Mouse (Mus musculus): ENCODE measurements around the gene Glb1l3. TPM values are rescaled to one million over a fixed set of nuclear protein-coding genes. Genes with fewer than 3 reads are reported as not detected.

The Glb1l3 gene
- not detected for total RNA-seq (2023)

DNA sequence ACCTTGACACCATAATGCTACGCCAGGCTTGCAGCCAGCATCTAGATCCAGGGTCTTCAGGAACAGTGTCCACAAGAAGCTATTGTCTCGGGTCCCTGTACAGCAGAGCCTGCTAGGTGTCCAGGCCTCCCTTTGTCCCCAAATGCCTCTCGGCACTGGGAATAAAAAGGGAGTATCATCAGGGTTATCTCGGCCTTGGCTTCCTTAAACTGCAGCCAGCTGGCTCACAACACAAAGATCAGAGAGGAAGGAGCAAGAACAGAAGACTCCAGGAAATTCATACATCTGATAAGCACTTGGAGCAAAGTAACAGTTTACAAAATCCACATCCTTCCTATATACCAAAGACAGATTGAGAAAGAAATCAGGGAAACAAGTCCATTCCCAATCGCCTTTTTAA, at the start of gene Glb1l3:
Gene Glb1l3, minus strand, starts transcription at position 140 of the 400 bp plus-strand sequence.

GRCm38 (mm10) chr9:26805935-26806666, 54.6 kb downstream of the Glb1l3 start, which contains the start of gene Glb1l2:
Gene Glb1l2, minus strand, starts transcription at chr9:26806468.

Other genes starting within 250 kb of the Glb1l3 start
- not detected for gene B3gat1, start 127.2 kb downstream of the Glb1l3 start, total RNA-seq (2023)
- not detected for gene Glb1l2, start 54.4 kb downstream of the Glb1l3 start, total RNA-seq (2023)
- not detected for gene Gm1110, start 62.2 kb upstream of the Glb1l3 start, total RNA-seq (2023)
- gene Acad8, start 138.7 kb upstream of the Glb1l3 start, total RNA-seq (2023), result 32.5 TPM
- gene Thyn1, start 138.8 kb upstream of the Glb1l3 start, total RNA-seq (2023), result 25.9 TPM
- 40.3 TPM for gene Vps26b, start 169.2 kb upstream of the Glb1l3 start, total RNA-seq (2023)
- 58.6 TPM for gene Ncapd3, start 169.3 kb upstream of the Glb1l3 start, total RNA-seq (2023)